Mouse (Mus musculus) thymus, postnatal 10 days (tissue): Measurements from ENCODE around the gene Faah.

Source experiments
- DNase-seq, 2 experiments: peaks; one replicate each; pipeline ENCODE4 v3.0.0; 2021; ENCODE audit warnings: low spot score in 2 of 2

The Faah gene

GRCm38 (mm10) chr4:116017902-116018746, at the start of gene Faah:
Gene Faah, minus strand, starts transcription at chr4:116017926.
- no peak for DNase-seq

GRCm38 (mm10) chr4:116063855-116064254, 46.1 kb upstream of the Faah start:
- DNase-seq, result no peak

GRCm38 (mm10) chr4:116059012-116059726, 41.4 kb upstream of the Faah start:
- no peak for DNase-seq

- DNase-seq, result no peak
Observed at GRCm38 (mm10) chr4:116057559-116057958, 39.8 kb upstream of the Faah start.

GRCm38 (mm10) chr4:116053399-116053961, 35.8 kb upstream of the Faah start, which contains the start of gene Nsun4:
Gene Nsun4, minus strand, starts transcription at chr4:116053876.
- DNase-seq, result peak; percentile 84 to 87

GRCm38 (mm10) chr4:116052526-116053293, 35.0 kb upstream of the Faah start:
- DNase-seq, result peak; percentile 35 to 43

- no peak for DNase-seq
Observed at GRCm38 (mm10) chr4:116049211-116049610, 31.5 kb upstream of the Faah start.

GRCm38 (mm10) chr4:116048130-116048920, 30.6 kb upstream of the Faah start:
- no peak for DNase-seq

GRCm38 (mm10) chr4:116047681-116048080, 30.0 kb upstream of the Faah start:
- no peak for DNase-seq

- no peak for DNase-seq
Observed at GRCm38 (mm10) chr4:116046604-116047003, 28.9 kb upstream of the Faah start.

- DNase-seq, result no peak
Observed at GRCm38 (mm10) chr4:116042186-116042585, 24.5 kb upstream of the Faah start.

GRCm38 (mm10) chr4:116040466-116040865, 22.7 kb upstream of the Faah start:
- DNase-seq, result no peak

- no peak for DNase-seq
Observed at GRCm38 (mm10) chr4:116033374-116033773, 15.6 kb upstream of the Faah start.

GRCm38 (mm10) chr4:116032906-116033305, 15.2 kb upstream of the Faah start:
- no peak for DNase-seq

GRCm38 (mm10) chr4:116017300-116017901, 325 bp downstream of the Faah start:
- DNase-seq, result peak; percentile 47 to 69

GRCm38 (mm10) chr4:116016862-116017299, 845 bp downstream of the Faah start:
- no peak for DNase-seq

- no peak for DNase-seq
Observed at GRCm38 (mm10) chr4:116016396-116016795, 1.3 kb downstream of the Faah start.

GRCm38 (mm10) chr4:116015996-116016395, 1.7 kb downstream of the Faah start:
- DNase-seq, result no peak

- DNase-seq, result no peak
Observed at GRCm38 (mm10) chr4:116015502-116015901, 2.2 kb downstream of the Faah start.

- DNase-seq, result no peak
Observed at GRCm38 (mm10) chr4:116010186-116010585, 7.5 kb downstream of the Faah start.
